Mouse (Mus musculus): ENCODE data around the gene I830077J02Rik. TPM values are rescaled to one million over a fixed set of nuclear protein-coding genes. Genes with fewer than 3 reads are reported as not detected.
"Not testable (repeated sequence)": the region's sequence is repeated elsewhere in the genome, so short reads cannot be mapped to it uniquely, and the experiment has no call there.

The I830077J02Rik gene
- polyA plus RNA-seq, 1 experiment from 2014 or later, result 1.4 TPM

GRCm38 (mm10) chr3:105936111-105936510 lies 3.6 kb upstream of the I830077J02Rik start:
- H3K4me2 ChIP-seq, result no peak overlapping the region
- no peak overlapping the region for H3K9ac ChIP-seq
- H3K36me3 ChIP-seq, result peaks cover 8% of the 10 kb centered on the region; the same call in 1 of the 2 replicates
- no peak overlapping the region for H3K4me3 ChIP-seq (replicated peaks)
- no peaks in the 10 kb centered on the region for H3K27me3 ChIP-seq (replicated peaks)
- H3K4me1 ChIP-seq, result no peaks in the 10 kb centered on the region
- 79% methylated on average over 4 of the region's 4 CpGs for WGBS
- no peaks in the 10 kb centered on the region for H3K9me3 ChIP-seq
- H3K27ac ChIP-seq, result no peak overlapping the region
- ATAC-seq (ENCODE audit: insufficient read depth, low FRiP score, low read depth), result no peak

DNA sequence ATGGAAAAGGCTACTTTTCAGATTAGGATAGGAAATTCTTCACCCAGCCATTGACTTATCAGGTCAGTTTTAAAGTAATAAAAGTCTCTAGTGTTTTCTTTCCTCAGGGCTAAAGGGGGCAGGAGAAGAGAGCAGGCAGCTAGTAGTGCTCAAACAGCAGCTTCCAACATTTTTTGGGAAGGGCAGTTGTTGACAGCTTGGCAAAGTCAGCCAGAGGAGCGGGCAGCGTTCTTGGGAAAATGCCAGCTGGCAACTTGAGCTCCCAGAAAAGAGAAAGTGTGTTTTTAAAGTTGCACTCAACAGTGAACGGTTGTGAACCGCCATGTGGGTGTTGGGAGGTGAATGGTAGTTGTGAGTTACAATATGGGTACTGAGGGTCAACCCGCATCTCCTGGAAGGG lies 2.6 kb upstream of the I830077J02Rik start:
- Histone ChIP-seq H3K27ac (no peak overlapping the region), H3K9ac (no peak overlapping the region)

GRCm38 (mm10) chr3:105933926-105934325 lies 1.5 kb upstream of the I830077J02Rik start:
- Histone ChIP-seq H3K27me3 (replicated peaks) (no peaks in the 10 kb centered on the region), H3K9me3 (no peaks in the 10 kb centered on the region), H3K36me3 (0 out of 2 replicates have a peak, but pooled peaks cover 4% of the 10 kb centered on the region), H3K4me2 (no peak overlapping the region), H3K4me3 (replicated peaks) (no peak overlapping the region), H3K9ac (no peak overlapping the region), H3K4me1 (no peaks in the 10 kb centered on the region), H3K27ac (no peak overlapping the region)
- 91% methylated on average over 6 of the region's 6 CpGs for WGBS
- no peak for ATAC-seq (ENCODE audit: insufficient read depth, low FRiP score, low read depth)

More for the DNA sequence above, 2.6 kb upstream of the I830077J02Rik start:
- Histone ChIP-seq H3K27me3 (replicated peaks) (no peaks in the 10 kb centered on the region), H3K9me3 (no peaks in the 10 kb centered on the region), H3K4me3 (replicated peaks) (no peak overlapping the region), H3K4me1 (no peaks in the 10 kb centered on the region), H3K4me2 (no peak overlapping the region), H3K36me3 (0 out of 2 replicates have a peak, but pooled peaks cover 4% of the 10 kb centered on the region)
- ATAC-seq (ENCODE audit: insufficient read depth, low FRiP score, low read depth), result no peak
- 75% methylated on average over 5 of the region's 5 CpGs for WGBS

GRCm38 (mm10) chr3:105931095-105931494 lies 1.4 kb downstream of the I830077J02Rik start:
- Histone ChIP-seq H3K4me3 (replicated peaks) (no peak overlapping the region), H3K9me3 (no peaks in the 10 kb centered on the region), H3K27me3 (replicated peaks) (no peaks in the 10 kb centered on the region), H3K36me3 (no peaks in the 10 kb centered on the region), H3K27ac (no peak overlapping the region), H3K9ac (no peak overlapping the region), H3K4me2 (no peak overlapping the region), H3K4me1 (no peaks in the 10 kb centered on the region)
- ATAC-seq (ENCODE audit: insufficient read depth, low FRiP score, low read depth), result no peak
- WGBS, result 72% methylated on average over 2 of the region's 2 CpGs

DNA sequence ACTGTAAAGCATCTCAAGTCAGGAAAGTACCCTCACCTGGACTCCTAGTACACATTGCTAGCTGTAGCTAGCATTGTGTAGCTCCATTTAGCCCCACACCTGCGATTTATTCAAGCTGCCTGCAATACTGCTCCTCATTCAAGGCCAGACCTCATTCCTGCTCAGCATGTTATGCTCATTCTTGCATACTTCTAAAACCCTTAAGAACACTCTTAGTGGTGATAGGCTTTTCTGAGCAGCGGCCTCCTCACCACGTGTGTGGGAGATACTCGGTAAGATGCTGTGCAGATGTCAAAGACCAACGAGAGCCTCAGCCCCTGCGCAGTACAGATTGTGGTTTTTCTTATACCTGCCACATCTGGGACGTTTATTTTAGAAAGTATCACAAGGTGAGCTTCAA lies 2.6 kb downstream of the I830077J02Rik start:
- Histone ChIP-seq H3K4me2 (no peak overlapping the region), H3K27ac (no peak overlapping the region), H3K4me3 (replicated peaks) (no peak overlapping the region), H3K4me1 (no peaks in the 10 kb centered on the region), H3K9me3 (no peaks in the 10 kb centered on the region), H3K9ac (no peak overlapping the region), H3K27me3 (replicated peaks) (no peaks in the 10 kb centered on the region), H3K36me3 (no peaks in the 10 kb centered on the region)
- WGBS, result 79% methylated on average over 7 of the region's 7 CpGs
- ATAC-seq (ENCODE audit: insufficient read depth, low FRiP score, low read depth), result no peak

GRCm38 (mm10) chr3:105928781-105929180 lies 3.7 kb downstream of the I830077J02Rik start:
- Histone ChIP-seq H3K27me3 (replicated peaks) (no peaks in the 10 kb centered on the region), H3K9me3 (no peaks in the 10 kb centered on the region), H3K4me3 (replicated peaks) (no peak overlapping the region), H3K27ac (no peak overlapping the region), H3K4me2 (no peak overlapping the region), H3K36me3 (no peaks in the 10 kb centered on the region), H3K9ac (no peak overlapping the region), H3K4me1 (no peaks in the 10 kb centered on the region)
- 77% methylated on average over 6 of the region's 6 CpGs for WGBS
- no peak for ATAC-seq (ENCODE audit: insufficient read depth, low FRiP score, low read depth)

DNA sequence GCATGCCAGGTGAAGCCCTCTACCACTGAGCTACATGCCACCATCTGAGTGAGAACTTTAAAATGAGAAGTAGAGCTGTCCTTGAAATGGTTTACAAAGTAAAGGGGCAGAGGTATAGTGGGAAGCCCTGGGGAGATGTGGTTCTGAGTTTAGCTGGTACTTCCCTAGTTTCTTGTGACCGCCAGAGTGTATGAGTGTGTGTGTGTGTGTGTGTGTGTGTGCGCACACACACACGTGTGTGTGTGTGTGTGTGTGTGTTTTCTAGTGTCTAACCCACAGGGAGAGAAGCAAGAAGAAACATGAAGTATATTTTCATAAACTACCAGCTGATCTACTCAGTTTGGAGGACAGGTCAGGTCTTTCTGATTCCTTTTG lies 4.3 kb downstream of the I830077J02Rik start:
- no peaks in the 10 kb centered on the region for H3K27me3 ChIP-seq (replicated peaks)
- no peak overlapping the region for H3K9ac ChIP-seq
- no peak for ATAC-seq (ENCODE audit: insufficient read depth, low FRiP score, low read depth)
- H3K36me3 ChIP-seq, result no peaks in the 10 kb centered on the region
- 78% methylated on average over 3 of the region's 3 CpGs for WGBS
- no peaks in the 10 kb centered on the region for H3K4me1 ChIP-seq
- no peak overlapping the region for H3K4me2 ChIP-seq
- no peak overlapping the region for H3K4me3 ChIP-seq (replicated peaks)
- no peaks in the 10 kb centered on the region for H3K9me3 ChIP-seq
- no peak overlapping the region for H3K27ac ChIP-seq

DNA sequence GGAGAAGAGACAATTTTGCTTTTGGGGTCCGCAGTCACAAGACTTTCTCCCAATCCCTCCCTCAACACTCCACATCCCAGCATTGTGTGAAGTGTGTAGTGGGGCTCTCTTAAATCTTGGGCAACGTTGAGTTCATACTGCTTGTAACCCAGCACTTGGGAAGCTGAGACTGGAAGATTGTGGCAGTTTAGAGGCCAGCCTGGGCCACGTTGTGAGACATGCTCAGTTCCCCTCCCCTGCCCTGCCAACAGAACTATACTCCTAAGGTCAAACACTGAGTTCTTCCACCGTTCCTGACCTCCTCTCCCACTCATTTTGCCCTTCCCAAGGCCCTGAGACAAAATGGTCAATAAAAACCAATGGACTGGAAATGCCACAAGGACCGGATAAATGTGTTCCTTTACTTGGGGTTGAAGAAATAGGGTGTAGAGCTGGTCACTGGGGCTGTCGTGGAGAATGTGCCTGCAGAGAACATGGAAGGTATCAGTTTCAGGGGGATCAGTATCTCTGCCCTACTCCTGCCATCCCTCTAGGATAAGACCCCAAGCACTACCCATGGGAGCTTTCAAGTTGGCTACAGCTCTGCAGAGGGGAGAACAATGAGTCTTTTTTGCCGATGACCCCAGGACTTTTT lies 4.8 kb downstream of the I830077J02Rik start:
- WGBS, result 75% methylated on average over 7 of the region's 7 CpGs
- no peak overlapping the region for H3K9ac ChIP-seq
- no peak overlapping the region for H3K4me2 ChIP-seq
- no peaks in the 10 kb centered on the region for H3K27me3 ChIP-seq (replicated peaks)
- no peaks in the 10 kb centered on the region for H3K4me1 ChIP-seq
- H3K4me3 ChIP-seq (replicated peaks), result no peak overlapping the region
- H3K9me3 ChIP-seq, result no peaks in the 10 kb centered on the region
- no peak for ATAC-seq (ENCODE audit: insufficient read depth, low FRiP score, low read depth)
- H3K27ac ChIP-seq, result no peak overlapping the region
- H3K36me3 ChIP-seq, result no peaks in the 10 kb centered on the region

DNA sequence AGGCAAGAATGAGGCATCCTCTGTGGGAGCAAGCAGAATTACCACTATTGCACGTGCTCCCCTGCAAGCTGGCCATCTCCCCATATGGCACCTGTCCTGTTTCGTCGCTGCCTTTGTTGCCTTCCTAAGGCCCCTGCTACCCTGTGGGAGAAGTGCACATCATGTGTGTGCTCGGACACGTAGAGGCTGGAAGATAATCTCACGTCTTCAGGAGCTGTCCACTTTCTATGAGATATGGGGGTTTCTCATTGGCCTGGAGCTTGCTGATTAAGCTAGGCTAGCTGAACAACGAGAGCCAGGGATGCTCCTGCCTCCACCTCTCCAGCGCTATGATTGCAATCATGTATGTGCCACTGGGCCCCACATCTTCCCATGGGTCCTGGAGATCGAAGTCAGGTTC lies 7.8 kb downstream of the I830077J02Rik start:
- Histone ChIP-seq H3K36me3 (no peaks in the 10 kb centered on the region), H3K9me3 (no peaks in the 10 kb centered on the region), H3K4me2 (no peak overlapping the region), H3K9ac (no peak overlapping the region), H3K4me1 (no peaks in the 10 kb centered on the region), H3K27me3 (replicated peaks) (no peaks in the 10 kb centered on the region), H3K27ac (no peak overlapping the region), H3K4me3 (replicated peaks) (no peak overlapping the region)
- 72% methylated on average over 9 of the region's 9 CpGs for WGBS
- no peak for ATAC-seq (ENCODE audit: insufficient read depth, low FRiP score, low read depth)

GRCm38 (mm10) chr3:105921959-105922358 lies 10.5 kb downstream of the I830077J02Rik start:
- H3K27ac ChIP-seq, result no peak overlapping the region
- WGBS, result 68% methylated on average over 2 of the region's 2 CpGs
- no peaks in the 10 kb centered on the region for H3K4me1 ChIP-seq
- H3K9ac ChIP-seq, result no peak overlapping the region
- H3K27me3 ChIP-seq (replicated peaks), result no peaks in the 10 kb centered on the region
- ATAC-seq (ENCODE audit: insufficient read depth, low FRiP score, low read depth), result no peak
- no peaks in the 10 kb centered on the region for H3K9me3 ChIP-seq
- no peak overlapping the region for H3K4me3 ChIP-seq (replicated peaks)
- no peak overlapping the region for H3K4me2 ChIP-seq
- no peaks in the 10 kb centered on the region for H3K36me3 ChIP-seq

DNA sequence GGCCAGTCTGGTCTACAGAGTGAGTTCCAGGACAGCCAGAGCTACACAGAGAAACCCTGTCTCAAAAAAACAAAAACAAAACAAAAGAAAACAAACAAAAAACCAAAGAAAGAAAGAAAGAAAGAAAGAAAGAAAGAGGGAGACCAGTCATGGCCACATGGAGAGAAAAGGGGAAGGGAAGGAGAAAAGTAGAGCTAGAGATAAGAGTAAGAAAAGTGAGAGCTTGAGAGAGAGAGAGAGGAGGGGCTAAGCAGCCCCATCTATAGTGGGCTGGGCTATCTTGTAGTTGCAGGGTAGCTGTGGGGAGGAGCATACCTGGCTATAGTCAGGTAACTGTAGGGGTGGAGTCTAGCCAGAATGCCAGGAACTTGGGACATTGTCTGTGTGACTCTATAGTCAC lies 11.7 kb downstream of the I830077J02Rik start:
- not testable (repeated sequence) for H3K27me3 ChIP-seq (replicated peaks); H3K27ac ChIP-seq; H3K4me2 ChIP-seq; H3K9ac ChIP-seq; H3K4me1 ChIP-seq; H3K36me3 ChIP-seq; ATAC-seq (ENCODE audit: insufficient read depth, low FRiP score, low read depth); H3K4me3 ChIP-seq (replicated peaks); H3K9me3 ChIP-seq

DNA sequence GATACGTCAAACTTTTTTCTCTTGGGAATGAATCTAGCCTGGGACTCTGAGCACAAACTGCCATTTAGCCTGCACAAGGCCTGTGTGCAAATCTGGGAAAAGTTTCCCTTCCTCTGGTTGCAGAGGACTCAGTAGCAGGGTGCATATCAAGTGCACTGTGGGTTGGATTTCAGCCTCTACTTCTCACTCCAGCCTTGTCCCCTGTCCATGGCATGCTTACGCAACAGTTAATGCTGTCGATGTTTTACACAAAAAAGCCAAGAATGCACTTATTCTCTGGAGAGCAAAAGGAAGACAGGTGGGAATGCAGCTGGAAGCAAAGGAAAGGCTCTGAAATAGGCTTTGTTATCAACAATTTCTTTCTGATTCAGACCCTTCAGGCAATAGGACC lies 14.1 kb downstream of the I830077J02Rik start:
- Histone ChIP-seq H3K4me3 (replicated peaks) (no peak overlapping the region), H3K27ac (no peak overlapping the region), H3K36me3 (no peaks in the 10 kb centered on the region), H3K27me3 (replicated peaks) (no peaks in the 10 kb centered on the region), H3K9ac (no peak overlapping the region), H3K4me1 (no peaks in the 10 kb centered on the region), H3K4me2 (no peak overlapping the region), H3K9me3 (no peaks in the 10 kb centered on the region)
- ATAC-seq (ENCODE audit: insufficient read depth, low FRiP score, low read depth), result no peak
- WGBS, result 68% methylated on average over 3 of the region's 3 CpGs
